Mouse (Mus musculus) neural tube, embryonic 10.5 days (tissue): ENCODE measurements around the gene Desi1.
"Not testable (repeated sequence)": the region's sequence is repeated elsewhere in the genome, so short reads cannot be mapped to it uniquely, and the experiment has no call there.

ENCODE experiments used
- DNase-seq: peaks from one replicate; pipeline ENCODE4 v3.0.0-alpha.2; 2017; ENCODE audit warnings: low spot score; ENCODE audit errors: extremely low spot score

Desi1 gene

DNA sequence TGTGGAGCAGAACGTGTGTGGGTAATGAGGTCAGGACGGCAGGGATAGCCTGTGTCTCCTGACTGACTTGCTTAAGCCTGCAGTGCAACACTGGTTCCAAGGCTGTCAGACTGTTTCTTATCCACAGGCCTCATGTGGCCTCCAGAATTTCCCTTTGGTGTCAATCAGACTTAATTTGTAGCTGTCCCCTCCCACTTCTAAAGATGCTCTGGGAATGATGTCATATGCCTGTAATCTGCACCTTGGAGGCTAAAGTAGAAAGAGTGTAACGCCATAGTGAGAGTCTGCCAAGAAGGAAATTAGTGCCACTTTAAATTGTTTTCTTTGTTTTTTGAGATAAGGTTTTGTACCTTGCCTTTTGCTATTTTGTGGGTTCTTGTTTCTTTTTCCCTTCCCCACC is 14.4 kb downstream of the Desi1 start:
- DNase-seq = no peak

DNA sequence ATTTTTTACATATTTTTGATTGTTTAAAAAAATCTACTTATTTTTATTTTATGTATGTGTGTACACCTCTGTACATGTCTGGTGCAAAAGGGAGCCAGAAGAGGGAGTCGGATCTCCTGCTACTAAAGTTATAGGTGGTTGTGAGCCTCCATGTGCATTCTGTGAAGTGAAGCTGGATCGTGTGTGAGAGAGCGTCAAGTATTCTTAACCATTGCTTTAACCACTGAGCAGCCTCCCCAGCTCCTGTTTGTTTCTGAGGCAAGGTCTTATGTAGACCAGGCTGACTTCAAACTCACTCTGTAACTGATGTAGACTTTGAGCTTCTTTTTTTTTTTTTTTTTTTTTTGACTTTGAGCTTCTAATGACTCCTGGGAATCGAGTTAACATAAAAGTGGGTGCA is 16.2 kb downstream of the Desi1 start:
- DNase-seq = no peak

DNA sequence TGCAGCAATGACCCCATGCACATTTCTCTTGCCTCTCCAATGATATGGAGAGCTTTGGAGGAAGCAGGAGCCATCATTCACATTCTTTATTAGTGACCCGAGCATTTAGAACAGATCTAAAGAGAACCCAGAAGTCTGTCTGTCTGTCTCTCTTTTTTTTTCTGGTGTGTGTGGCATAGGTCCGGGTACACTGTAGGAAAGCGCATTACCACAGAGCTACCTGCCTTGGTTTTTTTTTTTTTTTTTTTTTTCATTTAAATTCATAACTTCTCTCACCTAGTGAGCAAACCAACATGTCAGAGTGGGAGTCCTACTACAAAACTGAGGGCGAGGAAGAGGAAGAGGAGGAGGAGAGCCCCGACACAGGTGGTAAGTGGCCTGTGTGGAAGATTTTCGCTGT is 16.8 kb downstream of the Desi1 start:
- no peak for DNase-seq

DNA sequence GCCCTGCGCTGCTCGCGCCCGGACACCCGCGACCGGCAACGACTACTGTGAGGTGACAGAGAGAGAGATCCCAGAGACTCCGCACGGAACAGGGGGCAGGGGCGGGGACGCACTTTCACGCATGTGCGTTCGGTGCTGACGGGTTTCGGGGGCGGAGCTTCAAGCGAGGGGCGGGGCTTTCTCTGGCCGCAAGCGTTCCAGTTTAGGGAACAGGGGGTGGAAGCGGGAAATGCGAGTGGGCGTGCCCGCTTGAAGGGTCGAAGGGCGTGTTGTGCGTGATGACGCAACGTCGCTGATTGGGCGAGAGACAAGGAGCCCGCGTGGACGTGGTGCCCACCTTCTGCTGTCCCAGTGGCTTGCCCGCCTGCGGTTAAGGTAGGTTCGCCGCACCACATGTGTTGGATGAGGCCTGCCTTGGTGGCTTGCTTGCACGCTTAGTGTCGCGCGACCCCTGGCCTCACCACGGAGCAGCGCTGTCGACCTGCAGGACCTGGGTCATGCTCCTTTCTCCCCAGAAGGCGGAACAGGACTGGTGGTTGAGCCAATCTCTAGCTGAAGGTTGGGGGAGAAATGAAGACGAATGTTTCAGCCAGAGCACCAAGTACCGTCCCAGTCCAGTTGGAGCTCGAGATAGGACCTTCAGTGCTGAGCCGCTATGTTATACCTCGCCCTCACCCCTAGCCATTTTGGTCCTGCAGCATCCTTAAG is 17.4 kb downstream of the Desi1 start:
- DNase-seq = peak; percentile 98

DNA sequence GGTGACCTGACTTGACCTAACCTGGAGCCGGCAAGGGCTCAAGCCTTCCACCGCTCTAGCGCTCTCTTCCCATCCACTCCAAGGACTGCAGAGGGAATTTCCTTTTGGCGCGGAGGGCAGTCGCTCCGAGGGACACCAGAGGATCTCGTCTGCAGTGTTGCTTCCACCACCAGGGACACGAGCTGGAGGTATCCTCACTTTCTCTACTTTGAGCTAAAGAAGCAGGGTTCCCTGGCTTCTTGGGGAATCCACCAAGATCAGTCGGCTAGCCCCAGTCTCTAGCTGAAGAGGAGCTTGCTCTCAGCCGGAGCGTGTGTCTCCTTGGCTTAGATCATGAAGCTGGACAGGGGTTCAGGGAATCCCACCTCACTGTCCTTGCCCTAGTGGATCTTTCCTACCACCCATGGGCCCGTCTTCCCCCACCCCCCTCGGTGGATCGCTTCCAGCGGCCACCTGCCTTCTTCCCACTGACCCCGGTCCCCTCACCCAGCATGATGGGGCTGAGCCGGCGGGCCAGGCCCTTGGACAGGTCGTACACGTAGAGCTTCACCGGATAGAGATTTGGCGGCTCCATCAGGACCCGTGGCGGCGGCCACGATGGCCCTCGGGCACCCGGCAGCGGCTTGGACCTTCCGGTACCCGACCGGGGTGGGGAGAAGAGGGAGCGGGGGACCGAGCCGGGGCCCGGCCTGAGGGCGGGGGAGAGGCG is 18.1 kb downstream of the Desi1 start:
- DNase-seq = peak; percentile 55

DNA sequence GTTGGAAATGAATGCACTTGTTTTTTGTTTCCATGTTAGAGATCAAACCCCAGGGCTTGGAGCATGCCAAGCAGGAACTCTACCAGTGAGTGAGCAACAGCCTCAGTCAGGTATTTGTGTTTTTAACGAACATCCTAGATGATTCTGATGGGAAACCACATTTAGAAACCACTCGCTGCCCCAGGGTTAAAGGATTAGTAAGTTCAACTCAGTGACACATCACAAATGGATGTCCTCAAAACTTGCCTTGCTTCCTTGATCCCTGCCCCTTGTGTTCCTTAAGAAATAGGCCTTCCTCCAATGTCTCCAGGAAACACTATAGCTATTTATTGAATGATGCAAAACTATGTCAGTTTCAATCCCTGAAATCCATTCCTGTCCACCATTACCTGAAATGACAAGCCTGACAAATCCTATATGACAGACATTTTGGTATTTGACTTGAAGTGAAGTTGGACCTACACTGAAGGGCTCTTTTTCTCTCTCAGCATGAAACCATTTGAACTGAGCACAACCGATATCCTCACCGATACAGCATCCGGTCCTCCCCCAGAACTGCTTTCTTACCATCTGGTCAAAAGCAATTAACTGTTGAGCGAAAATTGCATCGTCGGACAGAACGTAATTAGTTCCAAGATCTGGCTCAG is 18.8 kb downstream of the Desi1 start:
- DNase-seq = no peak

DNA sequence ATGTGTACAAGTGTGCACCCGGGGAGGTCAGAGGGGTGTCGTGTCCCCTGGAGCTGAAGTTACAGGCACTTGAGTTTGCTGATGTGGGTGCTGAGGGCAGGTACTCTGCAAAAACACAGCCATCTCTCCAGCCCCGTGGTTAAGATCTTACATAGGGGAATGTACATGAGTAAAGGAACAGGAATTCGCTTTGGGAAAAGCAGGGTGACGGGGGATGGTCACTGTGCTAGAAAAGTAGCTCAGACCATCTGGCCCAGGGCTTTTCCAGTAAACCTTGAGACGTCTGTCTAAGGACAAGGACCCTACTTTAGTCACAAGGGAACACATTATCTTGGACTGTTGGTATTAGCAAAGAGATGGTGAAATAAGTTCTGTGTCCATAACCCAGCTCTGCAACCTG is 21.7 kb downstream of the Desi1 start:
- no peak for DNase-seq

DNA sequence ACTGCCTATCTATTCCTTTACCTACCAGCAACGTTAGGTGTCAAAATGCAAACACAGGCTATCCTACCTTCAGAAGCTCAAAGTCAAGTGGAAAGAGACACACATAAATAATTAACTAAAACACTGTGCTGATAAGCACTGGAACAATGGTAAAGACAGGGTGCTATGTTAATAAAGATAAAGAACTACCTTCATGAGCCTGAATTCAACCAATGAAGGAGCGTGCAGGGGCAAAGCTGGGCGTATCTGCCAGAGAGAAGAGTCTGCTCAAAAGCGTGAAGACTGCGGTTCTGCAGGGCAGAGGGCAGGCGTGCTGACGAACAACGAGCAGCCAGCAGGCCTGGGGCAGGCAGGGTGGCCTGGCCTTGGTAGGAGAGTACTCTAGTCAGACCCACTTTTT is 29.4 kb downstream of the Desi1 start:
- no peak for DNase-seq

DNA sequence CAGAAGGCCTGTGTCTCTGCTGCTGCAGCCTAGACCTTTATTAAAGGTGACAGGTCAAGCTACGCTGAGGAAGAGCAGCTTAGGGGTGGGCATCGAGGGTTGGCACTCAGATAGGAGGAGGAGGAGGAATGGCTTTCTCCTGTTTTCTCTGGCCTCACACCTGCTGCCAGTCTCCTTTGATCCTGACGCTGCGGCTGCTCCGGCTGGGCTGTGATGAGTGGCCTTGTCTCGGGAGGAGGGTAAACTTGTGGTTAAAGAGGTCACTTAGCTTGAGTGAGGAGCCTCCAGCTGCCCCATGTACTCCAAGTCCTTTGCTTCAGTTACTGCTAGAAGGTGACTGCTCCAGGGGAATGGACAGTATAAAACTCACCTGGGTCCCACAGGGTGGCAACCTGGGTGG is 39.7 kb downstream of the Desi1 start:
- DNase-seq = no peak

DNA sequence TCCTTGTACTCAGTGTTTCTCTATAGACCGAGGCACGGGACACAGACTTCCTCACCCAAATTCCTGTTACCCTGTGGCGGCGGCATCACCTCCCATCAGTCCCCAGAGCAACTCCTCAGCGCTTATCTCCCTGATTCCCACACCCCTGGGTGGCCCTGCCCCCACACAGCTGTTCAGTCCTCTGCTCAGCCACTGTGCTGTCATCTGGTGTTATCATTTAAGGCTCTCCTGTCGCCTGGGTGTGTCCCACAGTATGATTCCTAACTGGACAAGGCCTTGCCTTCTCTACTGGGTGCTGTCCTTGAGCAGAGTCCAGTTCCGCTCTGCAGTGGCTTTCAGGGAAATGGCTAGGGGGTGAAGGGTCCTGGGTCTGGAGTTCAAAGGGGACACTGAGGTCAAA is 43.1 kb downstream of the Desi1 start:
- no peak for DNase-seq

DNA sequence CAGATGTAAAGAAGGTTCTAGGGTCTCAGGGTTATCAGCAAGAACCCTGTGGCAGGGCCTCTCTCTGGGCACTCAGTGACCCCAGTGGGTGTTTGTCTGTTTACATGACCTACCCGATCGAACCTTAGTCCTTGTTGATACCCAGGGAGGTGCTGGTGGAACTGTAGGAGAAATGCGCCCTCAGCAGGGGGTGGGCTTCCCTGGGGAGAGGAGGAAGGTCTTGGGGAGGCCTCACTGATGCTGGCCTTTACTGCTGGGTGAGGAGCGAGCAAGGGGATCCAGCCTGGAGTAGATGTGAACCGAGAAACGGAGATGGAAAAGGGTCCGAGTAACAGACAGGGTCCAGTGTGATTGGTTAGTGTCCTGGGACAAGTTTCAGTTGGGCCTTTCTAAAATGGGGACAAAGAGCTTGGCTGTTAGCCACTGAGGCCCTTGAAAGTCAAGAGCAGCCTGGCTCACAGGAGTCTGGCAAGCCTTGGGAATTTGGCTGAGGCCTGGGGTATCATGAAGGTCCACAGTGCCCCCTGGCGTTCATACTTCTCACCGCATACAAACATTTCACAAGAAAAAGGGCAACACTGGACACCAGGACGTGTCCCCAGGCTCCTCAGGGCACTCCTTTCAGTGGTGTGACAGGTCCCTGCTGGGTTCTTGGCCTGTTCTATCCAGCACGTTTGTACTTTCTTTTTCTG is 44.1 kb downstream of the Desi1 start:
- peak; percentile 86 for DNase-seq

DNA sequence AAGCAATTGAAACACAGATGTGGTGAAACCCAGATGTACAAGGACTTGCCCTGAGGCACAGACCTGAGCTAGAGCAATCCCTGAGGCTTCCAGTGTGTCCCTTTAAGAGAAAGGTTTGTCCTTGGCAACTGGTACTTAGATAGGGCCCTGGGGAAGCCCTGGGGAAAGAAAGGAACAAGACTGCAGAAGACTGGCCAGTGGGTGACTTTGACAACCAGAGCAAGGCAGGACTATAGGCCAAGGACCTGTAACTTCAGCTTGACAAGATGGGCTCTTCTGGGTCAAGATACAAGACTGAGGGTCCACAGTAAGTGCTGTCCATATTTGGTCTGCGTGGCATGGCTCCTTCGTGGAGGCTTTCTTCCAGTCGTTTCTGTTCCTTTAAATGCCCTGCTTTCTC is 46.0 kb downstream of the Desi1 start, which contains the start of gene Xrcc6:
Gene Xrcc6 (plus strand): TSS at position 190 of the 400 bp plus-strand sequence.
- no peak for DNase-seq

DNA sequence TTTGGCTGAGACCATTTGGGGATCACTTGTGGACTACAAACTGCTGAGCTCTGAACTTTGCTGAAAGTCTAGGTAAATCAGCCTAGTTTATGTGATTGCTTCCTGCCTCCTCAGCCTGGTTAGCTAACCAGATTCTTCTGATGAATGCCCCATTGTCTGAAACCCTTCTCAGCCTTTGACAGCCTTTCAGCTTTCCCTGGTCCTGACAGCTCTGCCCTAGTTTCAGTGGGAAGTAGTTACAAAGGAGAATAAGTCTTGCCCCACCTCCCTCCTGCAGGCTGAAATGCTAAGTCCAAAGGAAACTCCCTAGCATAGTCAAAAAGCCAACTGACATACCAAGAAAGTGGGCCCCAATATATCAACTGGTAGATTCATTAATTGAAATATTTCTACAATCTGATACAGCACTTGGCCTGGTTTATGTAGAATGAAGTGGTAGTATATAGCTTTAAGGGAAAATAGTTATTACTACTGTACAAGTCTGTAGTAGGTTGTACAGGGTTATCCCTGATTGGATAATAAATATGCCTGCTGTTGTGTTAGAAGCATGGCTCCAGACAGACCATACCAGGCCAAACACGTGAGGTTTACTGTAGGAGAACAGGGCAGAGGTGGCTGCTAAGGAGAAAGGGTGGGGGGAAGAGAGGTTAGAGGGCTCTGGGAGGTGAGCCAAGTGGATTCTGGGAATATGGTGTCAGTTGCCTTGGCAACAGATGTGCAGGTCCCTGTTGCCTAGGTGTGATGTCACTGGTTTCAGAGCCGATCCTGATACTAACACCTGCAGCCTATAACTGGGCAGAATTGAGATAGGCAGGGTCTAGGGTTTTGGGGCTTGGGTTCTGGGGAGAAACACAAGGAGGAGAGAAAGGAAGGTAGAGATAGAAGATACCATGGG is 48.1 kb downstream of the Desi1 start:
- no peak for DNase-seq

DNA sequence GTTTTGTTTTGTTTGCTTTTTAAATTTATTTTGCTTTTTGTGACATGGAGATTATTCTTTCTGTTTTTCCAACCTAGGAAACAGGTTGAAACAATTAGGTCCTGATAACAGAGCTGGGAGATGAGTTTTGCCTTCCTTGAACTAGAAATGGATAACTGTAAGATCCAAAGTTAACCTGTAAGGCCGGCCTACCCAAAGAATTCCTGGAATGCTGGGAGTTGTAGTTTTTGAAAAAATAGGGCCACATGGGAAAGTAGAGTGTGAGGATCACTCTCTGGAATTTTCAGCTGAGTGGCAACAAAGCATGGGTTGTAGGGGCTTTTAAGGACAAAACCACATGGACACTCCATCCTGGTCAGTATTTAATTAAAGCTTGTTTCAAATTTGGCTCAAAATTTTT is 51.5 kb downstream of the Desi1 start:
- no peak for DNase-seq

DNA sequence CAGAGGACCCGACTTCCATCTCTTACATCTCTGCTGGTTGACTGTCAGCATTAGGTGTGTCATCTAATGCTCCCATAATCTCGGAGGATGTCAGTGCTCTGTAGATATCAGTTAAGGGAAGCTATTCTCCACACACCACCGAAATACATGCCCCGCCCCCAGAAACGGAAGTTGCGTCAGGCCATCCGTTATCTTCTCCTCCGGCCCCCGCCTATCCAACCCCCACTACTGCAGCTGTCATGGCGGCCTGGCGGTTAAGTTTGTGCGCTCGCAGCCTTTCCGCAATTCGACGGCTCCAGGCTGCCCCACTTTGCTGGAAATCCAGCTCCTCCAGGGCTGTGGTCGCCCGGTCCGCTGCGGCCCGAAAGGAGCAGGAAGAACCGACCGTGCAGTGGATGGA is 53.3 kb downstream of the Desi1 start, which contains the start of gene 1700029P11Rik:
Gene 1700029P11Rik (plus strand): TSS at position 220 of the 400 bp plus-strand sequence.
- DNase-seq = no peak

DNA sequence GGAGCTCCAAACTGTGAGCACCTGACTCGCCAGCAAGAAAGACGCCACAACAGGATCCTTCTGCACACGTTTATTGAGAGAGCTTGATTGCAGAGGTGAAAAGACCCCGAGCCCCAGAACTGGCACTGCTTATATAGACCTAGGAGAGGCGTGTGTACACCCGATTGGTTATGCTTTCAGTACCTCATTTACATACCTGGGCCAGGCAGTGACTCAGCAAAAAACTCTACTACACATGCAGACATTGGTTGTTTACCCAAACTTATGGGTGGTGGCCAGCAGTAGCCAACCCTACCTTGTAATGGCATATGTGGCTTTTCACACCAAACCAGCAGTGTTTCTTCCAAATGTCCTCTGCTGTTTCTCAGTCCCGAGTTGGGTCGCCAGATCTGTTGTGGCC is 58.5 kb downstream of the Desi1 start:
- not testable (repeated sequence) for DNase-seq

DNA sequence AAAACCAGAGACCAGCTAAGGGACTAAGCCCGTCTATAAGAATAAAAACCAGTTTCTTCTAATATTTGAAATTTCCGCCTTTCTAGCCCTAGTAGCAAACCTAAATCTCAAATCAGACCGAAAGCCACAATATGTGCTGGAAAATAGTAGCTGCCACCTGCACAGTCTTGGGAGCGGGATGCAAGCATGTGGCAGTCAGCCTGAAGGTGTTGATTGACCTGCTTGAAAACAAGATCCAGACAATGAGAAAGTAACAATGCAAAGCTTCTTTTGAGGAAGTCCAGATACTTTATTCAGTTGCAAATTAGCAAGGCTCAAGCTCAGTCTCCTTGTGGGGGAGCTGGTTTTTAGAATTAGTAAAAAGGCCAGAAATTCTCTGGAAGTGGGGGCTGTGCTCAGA is 63.2 kb downstream of the Desi1 start:
- not testable (repeated sequence) for DNase-seq

DNA sequence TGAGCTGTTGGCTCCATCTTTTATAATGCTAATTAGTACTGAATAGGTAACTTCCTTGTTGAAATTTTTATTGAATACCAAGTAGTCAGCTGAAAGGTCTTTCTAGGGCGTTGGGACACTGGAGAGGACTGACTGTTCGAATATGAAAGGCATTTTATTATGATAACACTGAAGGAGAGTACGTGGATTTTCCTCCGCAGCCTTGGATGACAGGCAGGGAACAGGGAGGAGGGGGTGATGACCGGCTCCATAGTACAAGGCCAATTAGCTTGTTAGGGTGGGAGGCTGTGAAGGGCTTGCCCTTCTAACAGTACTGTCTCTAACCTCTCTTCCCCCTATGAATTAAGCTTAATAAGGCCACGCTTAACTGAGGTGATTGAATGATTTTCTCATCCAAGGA is 64.0 kb downstream of the Desi1 start:
- DNase-seq = not testable (repeated sequence)

DNA sequence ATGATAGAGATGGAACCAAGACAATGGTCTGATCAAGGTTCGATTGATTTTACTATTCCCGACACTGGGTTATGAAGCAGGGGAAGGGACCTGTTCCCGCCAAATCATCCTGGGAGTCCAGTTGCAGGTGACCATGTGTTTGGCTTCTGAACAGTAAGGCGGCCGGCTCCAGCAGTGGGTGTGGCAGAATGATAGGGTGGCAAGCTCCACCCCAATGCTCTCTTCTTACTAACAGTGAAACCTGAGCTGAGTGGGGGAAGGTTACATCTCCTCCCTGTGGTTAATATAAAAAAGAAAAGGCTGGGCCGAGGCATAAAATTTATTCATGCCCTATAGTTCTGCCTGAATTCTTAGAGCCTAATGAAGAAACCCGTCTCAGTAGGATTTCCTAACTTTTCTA is 64.5 kb downstream of the Desi1 start:
- DNase-seq = no peak

DNA sequence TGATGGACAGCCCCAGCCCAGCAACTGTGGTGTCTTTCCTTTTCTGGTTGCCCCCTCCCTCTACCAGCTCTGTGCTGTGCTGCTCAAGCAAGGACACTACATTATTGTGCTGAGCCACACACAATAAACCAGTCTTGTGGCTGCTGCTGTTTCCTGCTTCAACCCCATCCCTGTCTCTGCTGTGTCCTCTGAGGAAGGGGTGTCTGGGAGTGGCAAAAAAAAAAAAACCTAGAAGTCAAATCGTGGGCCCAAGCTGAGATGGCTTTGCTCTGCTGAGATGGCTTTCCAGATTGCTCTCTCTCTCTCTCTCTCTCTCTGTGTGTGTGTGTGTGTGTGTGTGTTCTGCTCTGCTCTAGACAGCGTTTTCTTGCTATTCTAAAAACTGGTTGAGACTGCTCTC is 65.2 kb downstream of the Desi1 start:
- DNase-seq = no peak

DNA sequence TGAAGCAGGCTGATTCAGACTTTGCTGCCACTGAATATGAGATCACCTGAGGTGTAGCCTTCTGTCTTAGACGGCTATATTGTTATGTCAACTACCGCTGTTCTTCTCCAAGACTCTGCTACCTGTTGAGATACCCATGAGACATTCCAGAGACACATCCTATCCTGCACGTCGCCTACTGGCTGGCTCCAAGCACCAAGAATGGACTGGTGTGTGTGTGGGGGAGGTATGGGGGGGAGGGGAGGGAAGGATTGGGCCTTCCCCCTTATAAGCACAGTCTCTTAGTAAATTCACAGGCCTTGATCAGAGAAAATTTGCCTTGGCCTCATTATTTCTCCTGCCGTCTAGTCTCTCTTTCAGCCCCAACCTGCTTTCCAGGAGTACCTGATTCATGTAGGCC is 65.8 kb downstream of the Desi1 start:
- DNase-seq = no peak
